Mouse (Mus musculus) ES-CJ7 (cell line): ENCODE measurements at regions not wholly inside any gene's neighbourhood (a gene's known extent, or its start where the extent isn't known, plus 50 kb on each side); places are given as distances from the start of the nearest gene placed in this dataset.
A peak's percentile ranks its signal among the peaks of the same experiment; 100 is the strongest.
"Not testable (repeated sequence)": the region's sequence is repeated elsewhere in the genome, so short reads cannot be mapped to it uniquely, and the experiment has no call there.

Experiments used
- DNase-seq: peaks from one replicate; pipeline ENCODE4 v3.0.0; 2011; ENCODE audit warnings: low read depth, low spot score

GRCm38 (mm10) chrX:162359767-162360545 is 200.4 kb upstream of the Nhs start:
- no peak for DNase-seq

- DNase-seq: no peak
Measured at GRCm38 (mm10) chrX:162348341-162348740, 188.8 kb upstream of the Nhs start.

GRCm38 (mm10) chrX:162347886-162348285 is 188.4 kb upstream of the Nhs start:
- no peak for DNase-seq

GRCm38 (mm10) chrX:162345497-162346143 is 186.1 kb upstream of the Nhs start:
- DNase-seq: no peak

DNA sequence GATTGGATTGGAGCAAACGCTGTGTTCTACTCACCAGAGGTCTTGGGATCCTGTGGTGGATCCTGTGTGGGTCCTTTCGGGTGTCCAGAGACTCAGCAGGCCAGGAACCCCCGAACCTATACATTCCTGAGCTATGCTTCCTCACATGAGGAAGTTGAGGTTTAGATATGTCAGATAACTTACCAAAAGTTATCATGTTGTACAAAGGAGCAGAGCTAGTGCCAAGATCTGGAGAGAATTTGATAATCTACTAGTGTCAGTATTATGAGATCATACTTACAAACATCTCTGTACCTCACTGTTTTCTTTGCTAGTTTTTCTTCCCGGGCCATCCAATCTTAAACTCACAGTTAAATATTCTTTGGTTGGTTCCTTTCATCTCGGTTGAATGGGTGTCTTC is 172.6 kb upstream of the Nhs start:
- no peak for DNase-seq

DNA sequence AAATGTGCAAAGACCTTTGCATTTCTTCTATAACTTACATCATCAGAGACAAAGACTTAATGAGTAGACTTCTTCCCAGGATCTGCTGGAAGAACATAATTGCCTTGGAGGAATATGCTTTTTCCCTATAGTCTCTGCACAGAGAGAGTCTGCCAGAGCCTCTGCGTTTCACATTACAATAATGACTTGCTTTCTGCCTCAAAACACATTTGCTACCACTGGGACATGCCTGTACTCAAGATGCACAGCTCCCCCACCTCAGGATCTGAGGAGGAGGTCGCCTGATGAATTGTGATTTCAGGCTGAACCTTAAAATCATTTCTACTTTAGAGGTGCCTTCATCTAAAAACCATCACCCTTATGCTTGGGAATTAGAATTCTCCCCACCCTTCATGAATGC is 148.1 kb upstream of the Nhs start:
- no peak for DNase-seq

DNA sequence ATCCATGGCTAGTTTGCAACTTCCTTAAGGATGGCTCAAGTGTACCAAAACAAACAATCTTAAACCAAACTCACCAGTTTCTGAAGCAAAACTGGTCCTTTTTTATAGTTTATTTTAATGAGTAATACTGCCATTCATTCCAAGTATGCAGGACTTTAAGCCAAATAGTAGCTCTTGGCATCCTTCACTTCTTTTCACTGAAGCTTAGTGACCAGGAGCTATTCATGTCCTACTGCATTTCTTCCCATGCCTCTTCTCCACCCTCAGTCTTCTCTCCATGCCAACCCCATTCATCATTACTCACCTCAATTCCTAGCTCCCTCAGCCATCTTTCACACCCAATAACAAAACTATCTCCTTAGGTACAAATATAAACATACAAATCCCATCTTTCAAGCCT is 144.6 kb upstream of the Nhs start:
- no peak for DNase-seq

GRCm38 (mm10) chrX:162302788-162303187 is 143.3 kb upstream of the Nhs start:
- DNase-seq: no peak

GRCm38 (mm10) chrX:162291234-162291633 is 131.7 kb upstream of the Nhs start:
- no peak for DNase-seq

- DNase-seq: not testable (repeated sequence)
Measured at GRCm38 (mm10) chrX:162286155-162286554, 126.6 kb upstream of the Nhs start.

GRCm38 (mm10) chrX:162284252-162284651 is 124.7 kb upstream of the Nhs start:
- DNase-seq: no peak

DNA sequence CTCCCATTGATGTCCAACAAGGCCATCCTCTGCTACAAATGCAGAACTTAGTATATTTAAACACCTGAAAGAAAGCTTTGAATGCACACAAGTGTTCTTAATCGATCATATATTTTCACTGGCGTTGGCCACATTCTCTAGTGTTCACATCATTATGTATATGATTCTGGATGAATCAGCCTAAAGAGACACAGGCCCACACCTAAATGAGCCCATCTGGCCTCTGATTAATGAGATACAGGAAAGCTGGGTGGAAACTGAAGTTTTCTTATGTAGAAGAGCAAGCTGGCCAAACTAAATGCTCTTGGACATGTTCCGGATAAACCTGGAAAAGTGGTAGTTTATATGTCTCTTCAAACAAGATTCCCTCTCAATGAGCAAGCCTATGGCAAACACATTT is 123.2 kb upstream of the Nhs start:
- no peak for DNase-seq

- DNase-seq: peak; percentile 44
Measured at GRCm38 (mm10) chrX:162278834-162279708, 119.5 kb upstream of the Nhs start.

GRCm38 (mm10) chrX:162274581-162274980 is 115.1 kb upstream of the Nhs start:
- no peak for DNase-seq

GRCm38 (mm10) chrX:162271189-162271588 is 111.7 kb upstream of the Nhs start:
- DNase-seq: no peak

GRCm38 (mm10) chrX:162268918-162269317 is 109.4 kb upstream of the Nhs start:
- no peak for DNase-seq

DNA sequence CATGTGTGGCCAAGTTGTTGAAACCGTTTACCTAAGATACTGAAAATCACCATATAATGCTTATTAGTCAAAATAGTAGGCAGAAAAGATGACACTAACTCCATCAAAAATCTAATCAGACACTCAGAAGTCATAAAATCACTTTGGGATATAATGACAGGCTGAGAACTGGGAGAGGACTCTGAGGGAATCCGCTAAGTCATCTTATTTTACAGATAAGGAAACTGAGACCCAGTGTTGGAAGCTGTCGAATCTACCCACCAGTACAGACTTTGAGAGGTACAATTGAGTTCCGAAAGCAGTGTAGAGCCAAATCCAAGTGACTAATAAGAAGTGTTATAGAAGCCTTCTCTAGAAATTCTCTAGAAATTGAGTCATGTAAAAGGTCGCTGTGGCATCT is 108.6 kb upstream of the Nhs start:
- no peak for DNase-seq

- no peak for DNase-seq
Measured at GRCm38 (mm10) chrX:162267679-162268078, 108.1 kb upstream of the Nhs start.

GRCm38 (mm10) chrX:162266769-162267168 is 107.2 kb upstream of the Nhs start:
- no peak for DNase-seq

DNA sequence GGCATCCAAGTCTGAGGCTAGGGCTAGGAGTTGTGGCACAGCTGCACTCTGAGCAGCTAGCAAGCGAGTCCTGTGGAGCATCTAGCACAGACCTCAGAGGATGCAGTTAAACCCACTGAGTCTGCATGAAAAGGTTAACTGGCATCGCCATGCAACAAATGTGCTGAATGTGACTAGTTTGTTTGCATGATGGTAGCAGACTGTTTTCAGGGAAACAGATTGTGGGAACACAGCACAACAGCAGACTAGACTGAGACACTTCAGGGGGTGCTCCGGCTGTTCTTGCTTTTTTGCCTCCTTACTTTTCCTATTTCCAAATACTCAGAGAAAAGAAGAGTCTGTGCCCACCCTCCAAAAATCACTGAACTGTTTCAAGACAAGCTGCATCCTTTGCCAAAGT is 97.9 kb upstream of the Nhs start:
- DNase-seq: no peak

DNA sequence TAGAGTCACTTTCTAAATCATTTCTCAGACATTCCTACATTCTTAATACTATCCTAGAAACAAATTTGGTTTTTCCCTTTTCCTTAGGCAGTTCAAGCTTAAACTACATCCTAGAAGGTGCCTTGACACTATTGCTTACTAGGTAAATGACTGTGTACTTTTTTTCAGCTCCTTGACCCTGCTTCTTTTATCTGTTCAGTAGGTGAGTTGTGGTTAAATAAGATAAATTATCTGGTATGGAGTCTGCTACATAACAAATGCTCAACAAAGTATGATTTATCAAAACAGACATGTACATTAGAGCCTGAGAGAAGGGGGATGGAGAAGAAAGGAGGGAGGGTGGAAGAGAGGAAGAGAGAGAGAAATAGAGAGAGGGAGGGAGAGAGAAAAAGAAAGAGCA is 96.3 kb upstream of the Nhs start:
- no peak for DNase-seq

GRCm38 (mm10) chrX:162241291-162241690 is 81.8 kb upstream of the Nhs start:
- no peak for DNase-seq
